Mouse (Mus musculus) gastrocnemius, postnatal 36 days (tissue): ENCODE results near the gene Rai14. TPM values are rescaled to one million over a fixed set of nuclear protein-coding genes. Genes with fewer than 3 reads are reported as not detected.
A peak's percentile ranks its signal among the peaks of the same experiment; 100 is the strongest.

Source experiments
- DNase-seq, 2 experiments: peaks; one replicate each; pipeline ENCODE4 v3.0.0; 2022
- intact Hi-C: fragments of 180-260 bp; cut with DNase I; formaldehyde crosslinking; loops from one replicate; pipeline ENCODE4 v1.15.1; 2025
- long read RNA-seq, 2 experiments: library from polyadenylated mRNA; stranded (forward); transcript quantifications; one replicate each; pipeline ENCODE4 v2.0.0; 2021
- total RNA-seq, 2 experiments: library from RNA; stranded (reverse); gene quantifications; 2 replicates each; pipeline ENCODE4 v1.2.3; 2021

Rai14 gene
- 1 to 10 TPM; 2.2 to 3.1 TPM for total RNA-seq
- long read RNA-seq, experiment 1, partial matches to known transcripts = 1 of 1 reads
- long read RNA-seq, experiment 1, other reads (novel, unspliced or antisense) = 0 of 1 reads
- long read RNA-seq, experiment 2 = 0 reads

DNA sequence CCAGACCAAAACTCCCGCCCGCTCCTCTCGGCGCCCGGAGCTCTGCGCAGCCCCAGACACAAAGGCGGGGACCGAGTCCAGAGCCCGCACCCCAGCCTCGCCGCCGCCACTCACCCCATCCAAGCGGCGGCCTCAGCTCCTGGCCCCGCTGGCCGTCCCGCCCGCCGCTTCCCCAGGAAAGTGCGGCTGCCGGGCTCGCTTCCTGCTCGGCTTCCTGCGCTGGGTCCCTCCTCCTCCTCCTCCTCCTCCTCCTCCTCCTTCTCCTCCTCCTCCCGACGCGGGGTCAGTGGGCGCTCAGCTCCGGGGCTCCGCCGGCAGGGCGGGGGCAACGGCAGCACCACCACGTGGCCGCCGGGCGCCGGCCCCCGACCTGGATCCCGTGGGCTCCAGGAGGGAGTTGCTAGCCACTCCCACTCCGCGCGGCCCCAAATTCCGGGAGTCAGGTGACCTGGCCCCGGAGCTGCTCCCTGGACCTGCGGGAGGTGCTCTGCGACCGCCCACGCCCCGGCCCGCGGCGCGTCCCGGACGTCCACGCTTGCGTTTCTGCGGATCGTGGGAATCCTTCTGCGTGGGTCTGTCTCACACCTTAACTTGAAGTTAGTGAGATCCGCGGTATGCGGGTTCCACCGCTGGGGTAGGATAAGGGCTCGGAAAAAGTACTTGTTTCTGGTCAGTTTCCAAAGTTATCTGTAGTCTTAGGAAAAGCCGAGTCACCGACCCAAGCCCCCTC is at the start of gene Rai14:
Gene Rai14, minus strand, starts transcription at position 216 of the 730 bp plus-strand sequence.
- peak; percentile 63 to 68 for DNase-seq
- intact Hi-C loops = loop anchor here (2.0 to 10.0 kb wide), 2 partner anchors 160 to 210 kb away; no protein-coding TSS in a partner anchor

- no peak for DNase-seq
- intact Hi-C loops = no loop called here
Measured at GRCm38 (mm10) chr15:10761441-10761840, 47.0 kb upstream of the Rai14 start.

- intact Hi-C loops = no loop called here
- no peak for DNase-seq
Measured at GRCm38 (mm10) chr15:10760006-10760405, 45.6 kb upstream of the Rai14 start.

GRCm38 (mm10) chr15:10759440-10759839 is 45.0 kb upstream of the Rai14 start:
- intact Hi-C loops = no loop called here
- no peak for DNase-seq

GRCm38 (mm10) chr15:10758808-10759207 is 44.4 kb upstream of the Rai14 start:
- DNase-seq = no peak
- intact Hi-C loops = no loop called here

GRCm38 (mm10) chr15:10751141-10751540 is 36.7 kb upstream of the Rai14 start:
- intact Hi-C loops = no loop called here

GRCm38 (mm10) chr15:10750339-10750738 is 35.9 kb upstream of the Rai14 start:
- intact Hi-C loops = no loop called here
- DNase-seq = no peak

More at GRCm38 (mm10) chr15:10751141-10751540, 36.7 kb upstream of the Rai14 start:
- DNase-seq = no peak

- DNase-seq = no peak
- intact Hi-C loops = no loop called here
Measured at GRCm38 (mm10) chr15:10749678-10750077, 35.3 kb upstream of the Rai14 start.

GRCm38 (mm10) chr15:10747638-10748037 is 33.2 kb upstream of the Rai14 start:
- intact Hi-C loops = no loop called here
- no peak for DNase-seq

DNA sequence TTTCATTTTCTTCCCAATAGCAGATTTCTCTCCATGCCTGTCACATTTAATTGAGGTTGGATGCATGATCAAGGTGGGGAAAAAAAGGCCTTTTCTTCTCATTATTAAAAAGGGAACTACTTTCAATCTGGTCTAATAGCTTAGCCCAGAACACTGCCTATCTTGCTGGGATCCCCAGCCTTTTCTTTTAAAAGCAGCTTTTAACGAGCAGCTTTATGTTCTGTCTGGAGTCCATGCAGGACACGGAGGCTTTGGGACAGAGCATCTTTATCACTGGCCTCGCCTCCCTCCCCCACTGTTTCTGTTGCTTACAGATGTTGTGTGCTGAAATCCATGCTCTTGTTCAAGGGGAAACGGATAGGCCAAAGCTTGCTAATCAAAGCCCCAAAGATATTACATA is 32.8 kb upstream of the Rai14 start:
- no peak for DNase-seq
- intact Hi-C loops = no loop called here

DNA sequence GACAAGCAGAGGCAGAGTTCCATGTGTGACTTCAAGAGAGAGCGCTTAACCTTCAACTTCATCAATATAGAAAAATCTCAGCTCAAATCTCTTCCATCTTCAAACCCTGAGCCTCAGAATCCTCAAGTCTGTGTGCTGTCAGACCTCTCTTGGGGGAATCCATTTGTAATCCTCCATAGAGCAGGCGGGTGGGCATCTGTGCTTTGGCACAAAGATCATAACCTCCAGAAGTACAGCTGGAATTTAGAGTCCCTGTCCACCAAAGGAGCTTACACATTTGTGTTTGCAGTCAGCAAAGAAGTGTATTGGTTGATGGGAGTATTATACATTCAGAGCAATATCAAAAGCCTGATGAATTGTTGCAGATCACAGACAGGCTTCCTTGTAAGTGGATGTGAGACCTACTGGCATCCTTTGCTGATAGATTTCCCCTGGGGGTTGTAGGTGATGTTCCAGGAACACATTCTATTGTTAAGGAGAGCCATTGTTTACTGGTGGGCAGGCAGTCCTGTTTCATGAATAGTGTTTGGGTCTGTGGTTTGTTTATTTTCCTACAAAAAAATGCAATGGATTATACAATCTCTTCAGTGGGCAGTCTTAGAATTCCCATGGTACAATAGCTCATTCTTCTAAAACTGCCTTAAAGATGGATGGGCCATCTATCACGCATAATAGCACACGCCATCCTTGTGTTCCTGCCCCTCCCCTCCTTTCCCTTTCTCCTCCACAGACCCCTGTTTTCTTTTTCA is 32.1 kb upstream of the Rai14 start:
- intact Hi-C loops = no loop called here
- DNase-seq = no peak

DNA sequence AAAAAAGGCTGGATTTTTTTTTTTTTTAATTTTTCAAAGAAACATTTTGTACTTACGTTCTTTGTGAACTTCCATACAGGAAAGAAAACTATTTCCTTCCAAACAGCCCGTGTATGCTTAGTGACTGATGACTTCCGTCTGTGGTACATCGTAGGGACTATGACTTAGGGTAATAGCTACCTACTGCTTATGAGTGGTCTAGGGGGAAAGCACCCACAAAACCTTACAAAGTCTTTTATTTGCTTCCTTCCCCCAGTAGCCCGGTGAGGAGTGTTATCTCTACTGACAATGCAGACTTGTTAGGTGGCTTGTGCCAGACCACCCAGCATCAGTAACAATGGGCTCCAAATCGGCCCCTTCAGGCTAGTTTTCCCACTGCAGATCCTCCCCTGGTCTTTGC is 28.0 kb upstream of the Rai14 start:
- intact Hi-C loops = no loop called here
- no peak for DNase-seq

DNA sequence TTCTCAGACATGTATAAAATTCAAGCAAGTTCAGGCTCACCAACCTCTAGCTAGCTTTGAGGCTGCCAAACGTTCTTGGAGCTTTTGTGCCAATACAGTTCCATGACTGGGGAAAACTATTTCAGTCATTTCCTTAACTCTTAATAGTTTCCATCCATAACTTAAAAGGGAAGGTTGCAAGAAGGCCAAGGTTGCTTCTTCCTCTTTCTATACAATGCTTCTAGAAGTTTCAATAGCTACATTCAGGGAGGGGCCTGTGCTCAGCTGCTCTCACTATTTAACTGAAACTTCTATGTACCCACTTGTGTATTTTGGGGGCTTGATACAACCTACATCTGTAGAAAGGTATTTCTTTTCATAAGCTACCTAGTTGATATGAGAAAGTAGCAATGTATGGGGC is 24.9 kb upstream of the Rai14 start:
- DNase-seq = no peak
- intact Hi-C loops = no loop called here

DNA sequence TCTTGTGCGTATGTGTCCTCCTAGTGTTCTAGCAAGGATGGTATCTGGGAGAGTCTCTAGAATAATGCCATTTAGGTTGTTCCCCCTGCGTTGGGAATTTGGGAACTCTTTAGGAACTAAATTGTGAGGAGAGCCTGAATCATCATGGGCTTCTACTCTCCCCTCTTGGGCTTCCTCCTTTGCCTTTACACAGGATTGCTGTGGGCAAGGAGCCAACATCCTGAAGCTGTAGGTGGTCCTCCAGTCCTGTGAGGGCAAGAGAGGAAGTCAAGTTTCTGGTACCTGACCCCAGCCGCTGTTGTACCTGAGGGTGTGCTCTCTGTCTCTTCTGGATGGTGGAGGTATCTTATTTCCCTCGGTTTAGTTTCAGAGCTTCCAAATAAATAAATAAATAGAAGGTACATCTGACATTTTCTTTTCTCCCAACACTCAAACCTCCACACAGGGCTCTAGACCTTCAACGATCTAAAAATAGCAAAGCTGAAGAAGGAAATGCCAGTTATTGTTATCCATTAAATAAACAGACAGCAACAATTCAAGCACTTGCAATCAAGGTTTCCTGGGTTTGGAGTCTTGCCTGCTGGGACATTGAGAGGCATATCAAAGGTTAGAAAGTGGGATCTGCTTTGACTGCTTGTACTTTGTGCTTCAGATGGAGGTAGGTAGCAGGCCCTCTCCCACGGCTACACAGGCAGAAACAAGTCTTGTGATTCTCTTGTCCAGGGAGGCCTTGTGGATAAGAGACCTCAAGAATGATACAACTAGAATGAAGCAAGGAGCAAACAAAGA is 24.1 kb upstream of the Rai14 start:
- DNase-seq = no peak
- intact Hi-C loops = no loop called here

GRCm38 (mm10) chr15:10735948-10736347 is 21.5 kb upstream of the Rai14 start:
- no peak for DNase-seq
- intact Hi-C loops = no loop called here

DNA sequence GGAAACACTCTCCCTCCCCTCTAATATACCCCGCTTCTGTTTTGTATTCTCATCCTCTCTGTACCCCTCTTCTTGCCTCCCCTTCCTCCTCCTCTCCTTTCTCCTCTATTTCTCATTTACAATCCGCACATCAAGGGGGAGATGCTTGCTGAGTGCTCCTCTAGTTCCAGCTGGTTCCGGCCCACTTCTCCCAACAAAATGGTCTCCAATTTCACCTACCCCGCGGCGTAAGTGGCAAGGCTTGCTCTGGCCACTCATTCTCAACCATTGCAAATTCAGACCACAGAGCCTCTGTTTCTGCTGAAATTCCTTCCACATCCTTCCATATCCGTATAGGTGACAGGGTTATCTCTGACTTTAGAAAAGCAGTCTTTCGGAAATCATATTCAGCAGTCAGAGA is 20.8 kb upstream of the Rai14 start:
- DNase-seq = no peak
- intact Hi-C loops = no loop called here

GRCm38 (mm10) chr15:10731398-10731797 is 17.0 kb upstream of the Rai14 start:
- no peak for DNase-seq
- intact Hi-C loops = no loop called here

GRCm38 (mm10) chr15:10726272-10726671 is 11.8 kb upstream of the Rai14 start:
- intact Hi-C loops = no loop called here

DNA sequence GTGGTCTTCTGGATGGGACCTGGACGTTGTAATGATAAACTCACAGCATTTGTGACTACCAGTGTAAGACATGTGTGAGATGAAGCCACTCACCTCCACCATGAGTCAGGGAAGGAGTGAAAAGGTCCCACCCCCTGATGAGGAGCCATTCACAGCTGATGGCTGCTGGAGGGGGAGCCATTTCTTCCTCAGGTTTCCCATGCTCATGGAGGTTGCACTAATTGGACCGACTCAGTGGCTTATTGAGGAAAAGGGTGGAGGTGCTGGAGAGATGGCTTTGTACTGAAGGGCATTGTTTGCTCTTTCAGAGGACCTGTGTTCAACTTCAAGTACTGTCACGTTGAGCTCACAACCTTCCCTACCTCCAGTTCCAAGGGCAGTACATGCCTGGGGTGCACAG is 10.4 kb upstream of the Rai14 start:
- no peak for DNase-seq
- intact Hi-C loops = no loop called here

More at GRCm38 (mm10) chr15:10726272-10726671, 11.8 kb upstream of the Rai14 start:
- DNase-seq = no peak

DNA sequence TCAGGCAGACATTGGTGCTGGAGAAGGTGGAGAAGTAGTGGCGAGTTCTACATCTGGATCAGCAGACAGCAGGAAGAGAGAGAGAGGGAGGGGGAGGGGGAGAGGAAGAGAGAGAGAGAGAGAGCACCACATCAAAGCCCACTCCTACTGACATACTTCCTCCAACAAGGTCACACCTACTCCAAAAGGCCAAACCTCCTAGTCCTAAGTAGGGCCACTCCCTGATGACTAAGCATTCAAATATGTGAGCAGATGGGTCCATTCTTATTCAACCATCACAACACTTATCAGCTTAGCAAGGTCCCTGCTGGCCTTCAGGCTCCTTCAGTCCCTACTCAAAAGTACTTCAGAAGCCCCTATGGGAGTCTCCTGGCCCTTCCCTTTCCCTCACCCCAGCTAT is 9.1 kb upstream of the Rai14 start:
- intact Hi-C loops = no loop called here
- DNase-seq = no peak
